Mouse (Mus musculus): Measurements from ENCODE around the gene Mrs2. TPM values are rescaled to one million over a fixed set of nuclear protein-coding genes. Genes with fewer than 3 reads are reported as not detected.

Mrs2 gene
- polyA plus RNA-seq (2014; fragmentation: Illumina TruSeq; extraction: RNeasy Lipid Tissue Mini Kit (QIAGEN cat#74804); ENCODE audit: low read depth, low replicate concordance) = 38.7 TPM

GRCm38 (mm10) chr13:25019793-25020539 lies at the start of gene Mrs2:
Mrs2 (minus strand) TSS chr13:25020379.

GRCm38 (mm10) chr13:25055873-25056667 lies 35.9 kb upstream of the Mrs2 start, which contains the start of gene Dcdc2a:
Dcdc2a (plus strand) TSS chr13:25056004.

GRCm38 (mm10) chr13:24942512-24943282 lies 77.5 kb downstream of the Mrs2 start, which contains the start of gene Gpld1:
Gpld1 (plus strand) TSS chr13:24943152.

Other genes with a start within 250 kb of the Mrs2 start
- gene BC005537, start 218.7 kb downstream of the Mrs2 start, polyA plus RNA-seq (2014; fragmentation: Illumina TruSeq; extraction: RNeasy Lipid Tissue Mini Kit (QIAGEN cat#74804); ENCODE audit: low read depth, low replicate concordance) = 127 TPM
- 776 TPM for gene Acot13, start 188.8 kb downstream of the Mrs2 start, polyA plus RNA-seq (2014; fragmentation: Illumina TruSeq; extraction: RNeasy Lipid Tissue Mini Kit (QIAGEN cat#74804); ENCODE audit: low read depth, low replicate concordance)
- 16.8 TPM for gene Tdp2, start 188.7 kb downstream of the Mrs2 start, polyA plus RNA-seq (2014; fragmentation: Illumina TruSeq; extraction: RNeasy Lipid Tissue Mini Kit (QIAGEN cat#74804); ENCODE audit: low read depth, low replicate concordance)
- not detected for gene D130043K22Rik, start 175.2 kb downstream of the Mrs2 start, polyA plus RNA-seq (2014; fragmentation: Illumina TruSeq; extraction: RNeasy Lipid Tissue Mini Kit (QIAGEN cat#74804); ENCODE audit: low read depth, low replicate concordance)
- gene Aldh5a1, start 82.7 kb downstream of the Mrs2 start, polyA plus RNA-seq (2014; fragmentation: Illumina TruSeq; extraction: RNeasy Lipid Tissue Mini Kit (QIAGEN cat#74804); ENCODE audit: low read depth, low replicate concordance) = 24.6 TPM
- gene Gpld1, start 77.2 kb downstream of the Mrs2 start, polyA plus RNA-seq (2014; fragmentation: Illumina TruSeq; extraction: RNeasy Lipid Tissue Mini Kit (QIAGEN cat#74804); ENCODE audit: low read depth, low replicate concordance) = 1.8 TPM
- gene Dcdc2a, start 35.6 kb upstream of the Mrs2 start, polyA plus RNA-seq (2014; fragmentation: Illumina TruSeq; extraction: RNeasy Lipid Tissue Mini Kit (QIAGEN cat#74804); ENCODE audit: low read depth, low replicate concordance) = not detected

All from heart, adult 10 weeks (tissue).